Comparison of ENCODE assay signal across 24 mouse cellular contexts in the genomic region with DNA sequence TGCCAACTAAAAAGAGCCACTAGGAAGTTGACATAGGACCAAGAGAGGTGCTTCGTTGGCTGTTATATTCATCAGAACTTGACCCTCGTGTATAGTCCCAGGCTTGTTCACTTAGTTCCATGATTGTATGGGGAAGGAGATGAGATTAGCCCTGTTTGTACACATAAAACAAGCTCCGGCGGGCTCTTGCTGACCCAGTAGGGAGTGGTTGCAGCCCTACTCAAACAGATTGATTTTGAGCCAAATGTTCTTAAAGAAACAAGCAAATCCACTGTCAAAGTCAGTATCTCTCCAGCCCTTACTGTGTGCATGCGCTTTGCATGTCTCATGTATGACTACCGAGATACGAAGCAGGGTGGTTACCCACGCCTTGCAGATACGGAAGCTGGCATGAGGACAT. TPM values are rescaled to one million over a fixed set of nuclear protein-coding genes. Genes with fewer than 3 reads are reported as not detected.
A peak's percentile ranks its signal among the peaks of the same experiment; 100 is the strongest.
DNase-seq lines count a peak whose midpoint lies in the region; ATAC-seq and TF ChIP-seq lines count a peak whose summit lies in the region.
"Had no signal": no experiment of that assay in that cellular context is flagged by ENCODE, and none has a peak within 500 bp of the region (broad histone marks: within the 10 kb centered on the region; RNA-seq: fewer than 3 reads in every experiment).

No protein-coding gene starts in this region.

- no peak; the same call in 1 of the 2 replicates for ATAC-seq in stomach, embryonic 16.5 days (ENCODE audit: insufficient read depth, low FRiP score)
- peak; percentile 64 for ATAC-seq in stomach, postnatal 0 days (ENCODE audit: low FRiP score, low TSS enrichment)
- ATAC-seq: activated CD4-positive, CD25-positive, alpha-beta regulatory T cell, adult 4 months; CD4-positive, CD25-positive, alpha-beta regulatory T cell, adult 4 months; Patski had no signal

- H3K4me2 ChIP-seq in stomach, embryonic 16.5 days (ENCODE audit: low read depth, low read length) = no peak overlapping the region
- no peak overlapping the region for H3K4me2 ChIP-seq in stomach, postnatal 0 days (replicated peaks; ENCODE audit: low read depth)

- DNase-seq in urinary bladder, postnatal 14 days (ENCODE audit: low spot score) = peak; percentile 64
- no peak for DNase-seq in urinary bladder, adult 2 months (ENCODE audit: low spot score)
- DNase-seq in urinary bladder, postnatal 36 days (ENCODE audit: low spot score in 2 of 2) = peak; percentile 17 to 53
- no peak for DNase-seq in urinary bladder, postnatal 25 days (ENCODE audit: low spot score)
- peak; percentile 46 for DNase-seq in stomach, postnatal 0 days (ENCODE audit: low spot score)
- DNase-seq in heart, adult 8-10 months (ENCODE audit: low spot score) = no peak
- no peak for DNase-seq in embryo, embryonic 10 days (ENCODE audit: low spot score)
- DNase-seq: adrenal gland, adult 2 months; adrenal gland, adult 8-10 months; adrenal gland, postnatal 10 days; adrenal gland, postnatal 14 days; adrenal gland, postnatal 25 days; adrenal gland, postnatal 36 days; B cell, adult 2 months; cerebellum, adult 11 months; cerebellum, adult 11-12 months had no signal

- H3K4me1 ChIP-seq in stomach, embryonic 16.5 days (ENCODE audit: control insufficient read depth, insufficient read depth, low read length) = peaks cover 7% of the 10 kb centered on the region
- H3K4me1 ChIP-seq in stomach, postnatal 0 days (replicated peaks; ENCODE audit: control insufficient read depth, insufficient read depth) = no peaks in the 10 kb centered on the region

- H3K27ac ChIP-seq in stomach, embryonic 16.5 days (ENCODE audit: low read length) = peak overlapping the region; percentile 12; the same call in 1 of the 2 replicates
- 0 out of 2 replicates have a peak overlapping the region, but pooled peaks have one; percentile 24 for H3K27ac ChIP-seq in stomach, postnatal 0 days (replicated peaks)

- WGBS in stomach, embryonic 16.5 days = 62% methylated on average over 9 of the region's 9 CpGs
- WGBS in stomach, postnatal 0 days = 58% methylated on average over 9 of the region's 9 CpGs

- H3K36me3 ChIP-seq in stomach, embryonic 16.5 days (ENCODE audit: control insufficient read depth, insufficient read depth, low read length) = no peaks in the 10 kb centered on the region
- H3K36me3 ChIP-seq in stomach, postnatal 0 days (ENCODE audit: control insufficient read depth, insufficient read depth, low read length) = no peaks in the 10 kb centered on the region
- H3K36me3 ChIP-seq: G1E had no signal

- no peak for TF ChIP-seq CTCF in stomach, postnatal 0 days (IDR thresholded peaks at IDR 0.05; ENCODE audit: low read depth)

- no peak overlapping the region for H3K9ac ChIP-seq in stomach, embryonic 16.5 days (ENCODE audit: low read length)
- no peak overlapping the region for H3K9ac ChIP-seq in stomach, postnatal 0 days (ENCODE audit: low read length)

- no peaks in the 10 kb centered on the region for H3K27me3 ChIP-seq in stomach, embryonic 16.5 days (ENCODE audit: control insufficient read depth, insufficient read depth, low read length)
- H3K27me3 ChIP-seq in stomach, postnatal 0 days (ENCODE audit: control insufficient read depth, insufficient read depth, low read length) = no peaks in the 10 kb centered on the region

- no peak overlapping the region for H3K4me3 ChIP-seq in stomach, embryonic 16.5 days (replicated peaks; ENCODE audit: low read length)
- no peak overlapping the region for H3K4me3 ChIP-seq in stomach, postnatal 0 days (ENCODE audit: low read depth, low read length)

- H3K9me3 ChIP-seq in stomach, embryonic 16.5 days (replicated peaks; ENCODE audit: control insufficient read depth, low read length) = no peaks in the 10 kb centered on the region
- no peaks in the 10 kb centered on the region for H3K9me3 ChIP-seq in stomach, postnatal 0 days (ENCODE audit: control insufficient read depth, low read length)
- H3K9me3 ChIP-seq: G1E had no signal

- TF ChIP-seq EP300 in stomach, postnatal 0 days (optimal IDR thresholded peaks at IDR 0.05) = no peak

RNA-seq across cellular contexts. Expression of a gene that starts 7.5 kb away (rescaled TPM):
- polyA plus RNA-seq in urinary bladder, adult 2 months (2012; rRNA removed) = 35.2 and 36.0 TPM in 2 replicates
- 8.2 and 12.8 TPM in 2 replicates for polyA plus RNA-seq in stomach, embryonic 16.5 days (2015; fragmentation: Nextera tagmentation; extraction: Ambion mirVana)
- polyA plus RNA-seq in stomach, postnatal 0 days (2015; fragmentation: Nextera tagmentation; extraction: Ambion mirVana) = 33.1 and 33.6 TPM in 2 replicates
- total RNA-seq in heart, adult 8-10 months (2022) = 1 to 10 TPM; 5.9 to 9.3 (median 7.7) TPM
- total RNA-seq: CH12.LX, MEL had no signal
- polyA plus RNA-seq: C2C12, G1E, Patski had no signal

RNA-seq across cellular contexts. Expression of a gene that starts 43.6 kb away (rescaled TPM):
- 36.8 and 40.3 TPM in 2 replicates for polyA plus RNA-seq in urinary bladder, adult 2 months (2012; rRNA removed)
- polyA plus RNA-seq in stomach, embryonic 16.5 days (2015; fragmentation: Nextera tagmentation; extraction: Ambion mirVana) = 63.1 and 66.3 TPM in 2 replicates
- 50.3 and 66.9 TPM in 2 replicates for polyA plus RNA-seq in stomach, postnatal 0 days (2015; fragmentation: Nextera tagmentation; extraction: Ambion mirVana)
- 10 to 100 TPM; 14.4 to 22.4 (median 18.8) TPM for total RNA-seq in heart, adult 8-10 months (2022)
- total RNA-seq: MEL had no signal
- polyA plus RNA-seq: C2C12; CD4-positive, CD25-positive, alpha-beta regulatory T cell, adult 4 months; G1E had no signal

RNA-seq across cellular contexts. Expression of a gene that starts 57.4 kb away (rescaled TPM):
- polyA plus RNA-seq in urinary bladder, adult 2 months (2012; rRNA removed) = 5.1 and 5.3 TPM in 2 replicates
- polyA plus RNA-seq in stomach, embryonic 16.5 days (2015; fragmentation: Nextera tagmentation; extraction: Ambion mirVana) = 1.6 and 1.7 TPM in 2 replicates
- polyA plus RNA-seq in stomach, postnatal 0 days (2015; fragmentation: Nextera tagmentation; extraction: Ambion mirVana) = 1.0 and 1.1 TPM in 2 replicates
- total RNA-seq in heart, adult 8-10 months (2022) = 1 to 10 TPM; 1.1 to 2.7 (median 1.3) TPM
- total RNA-seq: MEL had no signal
- polyA plus RNA-seq: C2C12, Patski had no signal

Comparison
In these comparisons a context has a peak if more than half of its experiments do, and no peak if none do; other contexts are left out.
1. DNase-seq: peak in urinary bladder, postnatal 14 days (single experiment), urinary bladder, postnatal 36 days (2 of 2) and stomach, postnatal 0 days (single experiment); none in urinary bladder, adult 2 months (single experiment), urinary bladder, postnatal 25 days (single experiment), heart, adult 8-10 months (single experiment) and embryo, embryonic 10 days (single experiment).